Mouse (Mus musculus): ENCODE measurements at regions not wholly inside any gene's neighbourhood (a gene's known extent, or its start where the extent isn't known, plus 50 kb on each side); places are given as distances from the start of the nearest gene placed in this dataset.

DNA sequence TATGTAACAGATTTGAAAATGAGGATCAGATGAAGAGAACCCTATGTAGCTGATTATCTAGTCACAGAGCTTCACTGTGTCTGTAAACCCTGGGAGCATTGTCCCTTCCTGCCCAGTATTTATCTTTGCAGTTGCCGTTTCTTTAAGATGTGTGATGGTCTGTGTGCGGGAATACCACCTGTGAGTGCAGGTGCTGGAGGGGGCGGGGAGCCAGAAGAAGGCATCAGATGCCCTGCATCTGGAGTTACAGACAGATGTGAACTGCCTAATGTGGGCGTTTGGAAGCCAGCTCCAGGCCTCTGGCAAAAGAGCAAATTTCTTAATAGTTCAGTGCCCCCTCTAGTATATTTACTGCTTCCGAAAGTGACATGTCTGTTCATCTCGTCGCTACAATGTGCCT is 193.1 kb downstream of the Diras2 start:
- no peak for ATAC-seq (ENCODE audit: low read depth)

DNA sequence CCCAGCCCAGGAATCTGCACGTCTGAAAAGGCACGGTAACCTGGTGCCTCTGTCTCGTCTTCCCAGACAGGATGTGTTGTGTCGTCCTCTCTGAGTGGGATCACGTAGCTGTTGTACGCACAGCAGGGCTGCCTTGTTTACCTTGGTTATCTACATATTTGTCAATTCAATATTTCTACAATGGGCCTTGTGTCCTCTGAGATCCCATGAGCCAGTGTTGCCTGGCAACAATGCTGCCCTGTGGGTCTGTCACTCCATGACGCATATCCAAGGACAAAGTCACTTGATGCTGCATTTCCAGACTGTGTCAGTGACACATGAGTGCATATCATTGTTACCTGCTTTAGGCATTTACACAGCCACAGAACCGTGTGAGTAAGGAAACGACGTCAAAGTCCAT is 191.9 kb downstream of the Diras2 start:
- Histone ChIP-seq H3K27me3 (ENCODE audit: control insufficient read depth, insufficient read depth, low read depth, low read length) (no peaks in the 10 kb centered on the region), H3K27ac (ENCODE audit: low read length) (no peak overlapping the region), H3K4me2 (ENCODE audit: low read depth, low read length) (no peak overlapping the region), H3K4me3 (ENCODE audit: low read length) (no peak overlapping the region), H3K9ac (ENCODE audit: low read length) (no peak overlapping the region), H3K4me1 (replicated peaks; ENCODE audit: control insufficient read depth, insufficient read depth, low read length) (no peaks in the 10 kb centered on the region), H3K36me3 (ENCODE audit: control insufficient read depth, insufficient read depth, low read length) (no peaks in the 10 kb centered on the region), H3K9me3 (ENCODE audit: control insufficient read depth, low read length) (no peaks in the 10 kb centered on the region)
- 36% methylated on average over 10 of the region's 10 CpGs for WGBS
- ATAC-seq (ENCODE audit: low read depth) = no peak

More for the DNA sequence above, 193.1 kb downstream of the Diras2 start:
- Histone ChIP-seq H3K4me2 (ENCODE audit: low read depth, low read length) (no peak overlapping the region), H3K4me3 (ENCODE audit: low read length) (no peak overlapping the region), H3K9ac (ENCODE audit: low read length) (no peak overlapping the region), H3K36me3 (ENCODE audit: control insufficient read depth, insufficient read depth, low read length) (no peaks in the 10 kb centered on the region), H3K9me3 (ENCODE audit: control insufficient read depth, low read length) (no peaks in the 10 kb centered on the region), H3K27ac (ENCODE audit: low read length) (no peak overlapping the region), H3K4me1 (replicated peaks; ENCODE audit: control insufficient read depth, insufficient read depth, low read length) (no peaks in the 10 kb centered on the region), H3K27me3 (ENCODE audit: control insufficient read depth, insufficient read depth, low read depth, low read length) (no peaks in the 10 kb centered on the region)
- 56% methylated on average over 7 of the region's 7 CpGs for WGBS

DNA sequence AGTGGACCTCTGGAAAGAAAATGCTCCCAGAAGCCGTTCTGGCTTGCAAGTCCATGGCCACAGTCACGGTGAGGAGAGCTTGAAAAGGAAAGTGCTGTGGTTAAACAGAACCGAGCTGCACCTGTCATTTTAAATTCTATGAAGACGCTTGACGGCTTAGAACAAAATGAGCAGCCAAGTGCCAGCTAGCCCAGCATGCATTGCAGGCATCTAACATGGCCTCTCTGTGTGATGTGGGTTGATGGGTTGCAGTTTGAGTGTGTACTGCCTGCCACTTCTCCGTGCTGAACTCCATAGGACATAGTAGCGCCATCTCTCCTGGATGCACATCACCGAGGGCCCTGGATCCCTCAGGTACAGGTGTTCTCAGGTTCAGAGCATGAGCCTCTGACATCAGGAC is 189.1 kb downstream of the Diras2 start:
- Histone ChIP-seq H3K27me3 (ENCODE audit: control insufficient read depth, insufficient read depth, low read depth, low read length) (no peaks in the 10 kb centered on the region), H3K9ac (ENCODE audit: low read length) (no peak overlapping the region), H3K4me1 (replicated peaks; ENCODE audit: control insufficient read depth, insufficient read depth, low read length) (no peaks in the 10 kb centered on the region), H3K4me2 (ENCODE audit: low read depth, low read length) (no peak overlapping the region), H3K9me3 (ENCODE audit: control insufficient read depth, low read length) (no peaks in the 10 kb centered on the region), H3K4me3 (ENCODE audit: low read length) (no peak overlapping the region), H3K36me3 (ENCODE audit: control insufficient read depth, insufficient read depth, low read length) (no peaks in the 10 kb centered on the region), H3K27ac (ENCODE audit: low read length) (no peak overlapping the region)
- ATAC-seq (ENCODE audit: low read depth) = no peak
- WGBS = 79% methylated on average over 8 of the region's 8 CpGs

DNA sequence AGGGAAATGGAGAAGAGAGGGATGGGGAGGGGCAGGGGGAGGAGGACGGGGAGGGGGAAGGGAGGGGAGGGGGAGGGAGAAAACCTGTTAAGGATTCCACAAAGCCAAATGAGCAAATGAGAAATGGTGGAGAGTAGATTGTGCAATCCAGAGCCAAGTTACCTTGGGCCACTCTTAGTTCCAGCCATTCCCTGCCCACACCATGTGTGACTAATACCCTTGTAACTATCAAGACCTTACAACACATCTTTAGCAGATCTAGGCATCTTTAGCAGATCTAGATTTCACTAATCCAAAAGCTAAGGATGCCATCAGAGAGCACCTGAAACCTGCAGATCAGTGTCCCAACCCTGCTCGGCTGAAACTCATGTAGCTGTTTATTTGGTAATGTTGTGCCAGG is 186.7 kb downstream of the Diras2 start:
- H3K9me3 ChIP-seq (ENCODE audit: control insufficient read depth, low read length) = no peaks in the 10 kb centered on the region
- ATAC-seq (ENCODE audit: low read depth) = no peak
- H3K27ac ChIP-seq (ENCODE audit: low read length) = no peak overlapping the region
- H3K36me3 ChIP-seq (ENCODE audit: control insufficient read depth, insufficient read depth, low read length) = no peaks in the 10 kb centered on the region
- H3K27me3 ChIP-seq (ENCODE audit: control insufficient read depth, insufficient read depth, low read depth, low read length) = no peaks in the 10 kb centered on the region
- no peak overlapping the region for H3K4me2 ChIP-seq (ENCODE audit: low read depth, low read length)
- H3K4me1 ChIP-seq (replicated peaks; ENCODE audit: control insufficient read depth, insufficient read depth, low read length) = no peaks in the 10 kb centered on the region
- no peak overlapping the region for H3K4me3 ChIP-seq (ENCODE audit: low read length)
- no peak overlapping the region for H3K9ac ChIP-seq (ENCODE audit: low read length)
- 93% methylated on average over 2 of the region's 2 CpGs for WGBS

DNA sequence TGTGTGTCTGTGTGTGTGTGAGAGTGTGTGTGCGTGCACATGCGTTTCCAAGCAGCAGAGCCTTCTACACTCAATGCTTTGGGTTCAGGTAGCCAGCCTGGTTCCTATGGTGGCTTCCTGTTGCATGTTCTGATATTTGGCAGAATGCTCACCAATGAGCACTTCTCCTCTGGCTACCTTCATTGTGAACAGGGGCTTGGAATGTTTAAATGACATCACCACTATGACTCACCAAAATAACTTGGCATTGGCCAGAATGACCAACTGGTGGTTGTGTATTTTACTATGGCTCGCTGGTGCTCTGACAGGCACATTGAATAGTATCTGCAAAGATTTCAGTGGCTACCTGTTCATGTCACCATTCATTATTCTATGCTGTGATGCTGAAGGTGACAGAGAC is 186.2 kb downstream of the Diras2 start:
- ATAC-seq (ENCODE audit: low read depth) = no peak
- no peak overlapping the region for H3K27ac ChIP-seq (ENCODE audit: low read length)
- H3K4me2 ChIP-seq (ENCODE audit: low read depth, low read length) = no peak overlapping the region
- no peak overlapping the region for H3K4me3 ChIP-seq (ENCODE audit: low read length)
- no peaks in the 10 kb centered on the region for H3K36me3 ChIP-seq (ENCODE audit: control insufficient read depth, insufficient read depth, low read length)
- H3K4me1 ChIP-seq (replicated peaks; ENCODE audit: control insufficient read depth, insufficient read depth, low read length) = no peaks in the 10 kb centered on the region
- no peaks in the 10 kb centered on the region for H3K27me3 ChIP-seq (ENCODE audit: control insufficient read depth, insufficient read depth, low read depth, low read length)
- 89% methylated on average over 3 of the region's 3 CpGs for WGBS
- no peak overlapping the region for H3K9ac ChIP-seq (ENCODE audit: low read length)
- no peaks in the 10 kb centered on the region for H3K9me3 ChIP-seq (ENCODE audit: control insufficient read depth, low read length)

DNA sequence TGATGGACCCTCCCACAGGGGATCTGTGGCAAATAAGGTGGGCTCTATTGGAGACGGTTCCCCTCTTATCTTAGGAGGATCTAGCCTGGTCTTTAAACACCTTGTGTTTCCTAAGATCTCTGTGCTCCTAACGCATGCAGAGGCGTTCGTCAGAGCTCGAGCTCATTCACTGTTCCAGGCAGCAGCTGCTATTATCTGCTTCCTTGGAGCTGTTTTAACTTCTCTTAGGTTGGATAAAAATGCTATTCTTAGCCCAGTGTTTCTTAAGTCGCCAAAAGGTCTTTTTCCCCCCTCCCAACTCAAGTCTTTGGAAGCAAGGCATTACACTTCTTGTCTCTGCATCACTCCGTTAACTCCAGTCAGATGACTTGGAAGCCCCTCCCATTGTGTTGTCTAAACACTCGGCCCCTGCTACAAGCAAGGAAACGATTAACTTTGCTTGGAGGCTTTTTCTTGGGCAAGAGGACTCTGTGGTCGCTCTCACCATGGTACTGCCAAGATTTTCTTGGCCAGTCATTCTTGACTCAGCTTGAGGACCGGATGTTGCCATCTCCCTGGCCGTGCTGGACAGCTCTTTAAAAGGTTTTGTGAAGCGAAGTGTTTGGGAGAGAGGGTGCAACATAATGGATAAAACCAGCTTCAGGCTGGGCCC is 185.6 kb downstream of the Diras2 start:
- H3K27ac ChIP-seq (ENCODE audit: low read length) = no peak overlapping the region
- no peaks in the 10 kb centered on the region for H3K36me3 ChIP-seq (ENCODE audit: control insufficient read depth, insufficient read depth, low read length)
- ATAC-seq (ENCODE audit: low read depth) = peak; percentile 31; the same call in 1 of the 2 replicates
- no peak overlapping the region for H3K4me2 ChIP-seq (ENCODE audit: low read depth, low read length)
- H3K9me3 ChIP-seq (ENCODE audit: control insufficient read depth, low read length) = no peaks in the 10 kb centered on the region
- H3K9ac ChIP-seq (ENCODE audit: low read length) = no peak overlapping the region
- no peak overlapping the region for H3K4me3 ChIP-seq (ENCODE audit: low read length)
- H3K27me3 ChIP-seq (ENCODE audit: control insufficient read depth, insufficient read depth, low read depth, low read length) = no peaks in the 10 kb centered on the region
- H3K4me1 ChIP-seq (replicated peaks; ENCODE audit: control insufficient read depth, insufficient read depth, low read length) = no peaks in the 10 kb centered on the region
- WGBS = 47% methylated on average over 13 of the region's 13 CpGs

DNA sequence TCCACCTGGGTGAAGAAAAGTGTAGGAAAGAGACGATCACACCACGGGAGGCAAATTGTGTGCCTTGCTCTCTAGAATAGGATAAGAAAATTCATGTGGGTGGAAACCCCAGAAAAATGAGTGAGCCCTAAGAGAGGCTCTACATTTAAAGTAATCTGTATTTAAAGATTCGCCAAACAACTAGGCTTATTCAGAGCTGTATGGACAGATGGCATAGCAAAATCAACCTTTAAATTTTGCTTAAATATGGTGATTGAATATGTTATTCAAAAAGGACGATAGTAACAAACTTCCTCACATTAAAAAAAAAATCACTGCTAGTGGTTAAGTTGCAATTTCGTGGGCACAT is 185.1 kb downstream of the Diras2 start:
- Histone ChIP-seq H3K4me1 (replicated peaks; ENCODE audit: control insufficient read depth, insufficient read depth, low read length) (no peaks in the 10 kb centered on the region), H3K27me3 (ENCODE audit: control insufficient read depth, insufficient read depth, low read depth, low read length) (no peaks in the 10 kb centered on the region), H3K9me3 (ENCODE audit: control insufficient read depth, low read length) (no peaks in the 10 kb centered on the region), H3K4me3 (ENCODE audit: low read length) (no peak overlapping the region), H3K4me2 (ENCODE audit: low read depth, low read length) (no peak overlapping the region), H3K27ac (ENCODE audit: low read length) (no peak overlapping the region), H3K36me3 (ENCODE audit: control insufficient read depth, insufficient read depth, low read length) (no peaks in the 10 kb centered on the region), H3K9ac (ENCODE audit: low read length) (no peak overlapping the region)
- no peak for ATAC-seq (ENCODE audit: low read depth)
- 82% methylated on average over 5 of the region's 5 CpGs for WGBS

DNA sequence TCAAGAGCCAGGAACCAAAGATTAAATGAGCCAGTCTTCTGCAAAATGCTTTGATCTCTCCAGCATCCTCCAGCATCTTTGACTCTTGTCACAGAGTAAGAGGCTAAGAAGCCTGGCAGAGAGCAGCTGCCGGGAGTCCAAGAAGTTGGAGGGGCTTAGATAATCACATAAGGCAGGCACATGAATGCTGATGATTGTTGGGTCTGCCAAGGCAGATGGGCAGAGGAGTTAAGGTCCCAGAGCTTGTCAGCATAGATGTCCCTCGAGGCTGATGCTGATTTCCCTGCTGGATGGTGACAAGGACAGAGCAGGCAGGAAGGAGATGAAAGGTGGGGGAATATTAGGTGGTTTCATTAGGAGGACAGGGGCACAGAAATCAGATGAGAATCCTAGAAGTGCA is 183.4 kb downstream of the Diras2 start:
- H3K27ac ChIP-seq (ENCODE audit: low read length) = no peak overlapping the region
- H3K27me3 ChIP-seq (ENCODE audit: control insufficient read depth, insufficient read depth, low read depth, low read length) = no peaks in the 10 kb centered on the region
- no peak overlapping the region for H3K9ac ChIP-seq (ENCODE audit: low read length)
- ATAC-seq (ENCODE audit: low read depth) = no peak
- H3K4me3 ChIP-seq (ENCODE audit: low read length) = no peak overlapping the region
- WGBS = 30% methylated on average over 2 of the region's 2 CpGs
- H3K9me3 ChIP-seq (ENCODE audit: control insufficient read depth, low read length) = no peaks in the 10 kb centered on the region
- no peaks in the 10 kb centered on the region for H3K4me1 ChIP-seq (replicated peaks; ENCODE audit: control insufficient read depth, insufficient read depth, low read length)
- H3K36me3 ChIP-seq (ENCODE audit: control insufficient read depth, insufficient read depth, low read length) = no peaks in the 10 kb centered on the region
- H3K4me2 ChIP-seq (ENCODE audit: low read depth, low read length) = no peak overlapping the region

DNA sequence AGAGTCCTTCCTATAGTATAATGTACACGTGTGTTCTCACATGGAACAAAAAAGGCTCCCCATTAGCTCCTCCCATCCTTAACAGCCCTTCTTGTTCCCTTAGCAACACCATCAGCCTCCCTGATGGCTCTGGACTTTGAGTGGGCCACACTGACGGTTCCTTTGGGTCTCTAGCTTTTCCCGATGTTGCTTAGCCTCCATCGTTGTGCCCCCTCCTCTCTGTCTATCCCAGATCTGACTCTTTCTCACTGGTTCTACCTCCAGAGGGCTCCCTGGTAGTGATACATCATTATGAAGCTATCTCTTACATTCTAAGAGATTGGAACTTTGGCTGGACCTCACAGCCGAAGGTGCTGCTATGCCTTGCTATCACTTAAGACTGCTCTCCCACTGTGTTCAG is 181.5 kb downstream of the Diras2 start:
- Histone ChIP-seq H3K9me3 (ENCODE audit: control insufficient read depth, low read length) (no peaks in the 10 kb centered on the region), H3K27ac (ENCODE audit: low read length) (no peak overlapping the region), H3K36me3 (ENCODE audit: control insufficient read depth, insufficient read depth, low read length) (no peaks in the 10 kb centered on the region), H3K9ac (ENCODE audit: low read length) (no peak overlapping the region), H3K4me2 (ENCODE audit: low read depth, low read length) (no peak overlapping the region), H3K27me3 (ENCODE audit: control insufficient read depth, insufficient read depth, low read depth, low read length) (no peaks in the 10 kb centered on the region), H3K4me3 (ENCODE audit: low read length) (no peak overlapping the region), H3K4me1 (replicated peaks; ENCODE audit: control insufficient read depth, insufficient read depth, low read length) (no peaks in the 10 kb centered on the region)
- 74% methylated on average over 5 of the region's 5 CpGs for WGBS
- ATAC-seq (ENCODE audit: low read depth) = no peak

DNA sequence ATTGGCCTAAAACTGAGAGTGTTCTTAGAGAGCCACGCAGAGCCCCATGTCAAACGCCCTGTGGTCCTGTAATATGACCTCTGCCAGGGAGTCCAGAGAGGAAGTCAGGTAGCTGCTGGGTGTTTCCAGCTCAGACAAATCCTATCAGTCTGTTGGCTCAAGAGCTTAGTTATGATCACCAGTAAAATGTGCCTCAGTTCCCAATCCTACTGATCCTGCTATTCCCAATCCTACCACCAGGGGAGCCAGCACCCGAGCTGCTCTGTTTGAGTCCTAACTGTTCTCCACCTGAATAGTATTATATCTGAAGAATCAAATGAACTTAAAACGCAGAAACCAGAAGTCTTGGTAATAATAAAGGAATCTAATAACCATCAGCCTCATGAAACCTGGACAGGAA is 178.5 kb downstream of the Diras2 start:
- no peak overlapping the region for H3K9ac ChIP-seq (ENCODE audit: low read length)
- 71% methylated on average over 4 of the region's 4 CpGs for WGBS
- ATAC-seq (ENCODE audit: low read depth) = no peak
- no peak overlapping the region for H3K4me3 ChIP-seq (ENCODE audit: low read length)
- H3K27ac ChIP-seq (ENCODE audit: low read length) = no peak overlapping the region
- H3K36me3 ChIP-seq (ENCODE audit: control insufficient read depth, insufficient read depth, low read length) = no peaks in the 10 kb centered on the region
- no peaks in the 10 kb centered on the region for H3K4me1 ChIP-seq (replicated peaks; ENCODE audit: control insufficient read depth, insufficient read depth, low read length)
- no peaks in the 10 kb centered on the region for H3K27me3 ChIP-seq (ENCODE audit: control insufficient read depth, insufficient read depth, low read depth, low read length)
- H3K4me2 ChIP-seq (ENCODE audit: low read depth, low read length) = no peak overlapping the region
- peaks cover 3% of the 10 kb centered on the region; the same call in 1 of the 2 replicates for H3K9me3 ChIP-seq (ENCODE audit: control insufficient read depth, low read length)
